Mouse (Mus musculus): ENCODE measurements around the gene Rs1. TPM values are rescaled to one million over a fixed set of nuclear protein-coding genes. Genes with fewer than 3 reads are reported as not detected.

Gene Rs1
- not detected for polyA plus RNA-seq (2015; fragmentation: Illumina TruSeq; extraction: RNeasy Lipid Tissue Mini Kit (QIAGEN cat#74804); ENCODE audit: insufficient read depth, low read depth, low replicate concordance)

GRCm38 (mm10) chrX:160767713-160768112 is at the start of gene Rs1:
Rs1 (plus strand) TSS chrX:160768013.

GRCm38 (mm10) chrX:160735650-160736049 is 32.2 kb upstream of the Rs1 start, which contains the start of gene Ppef1:
Ppef1 (minus strand) TSS chrX:160735765.

Other genes starting within 250 kb of the Rs1 start
- not detected for gene Ppef1, start 32.2 kb upstream of the Rs1 start, polyA plus RNA-seq (2015; fragmentation: Illumina TruSeq; extraction: RNeasy Lipid Tissue Mini Kit (QIAGEN cat#74804); ENCODE audit: insufficient read depth, low read depth, low replicate concordance)
- gene Gja6, start 139.0 kb downstream of the Rs1 start, polyA plus RNA-seq (2015; fragmentation: Illumina TruSeq; extraction: RNeasy Lipid Tissue Mini Kit (QIAGEN cat#74804); ENCODE audit: insufficient read depth, low read depth, low replicate concordance), result not detected
- 0.54 TPM for gene Cdkl5, start 226.7 kb downstream of the Rs1 start, polyA plus RNA-seq (2015; fragmentation: Illumina TruSeq; extraction: RNeasy Lipid Tissue Mini Kit (QIAGEN cat#74804); ENCODE audit: insufficient read depth, low read depth, low replicate concordance)